Mouse (Mus musculus) adipose tissue, adult 10 weeks (tissue): ENCODE results near the gene Mettl16. TPM values are rescaled to one million over a fixed set of nuclear protein-coding genes. Genes with fewer than 3 reads are reported as not detected.

Experiments used
- polyA plus RNA-seq: library from polyadenylated mRNA; stranded (reverse); fragments of 350-450 nt; fragmentation: Illumina TruSeq; extraction: RNeasy Lipid Tissue Mini Kit (QIAGEN cat#74804); gene quantifications from one replicate; pipeline ENCODE4 v1.2.3, GENCODE M21; 2014; ENCODE audit warnings: low read depth, low replicate concordance

Gene Mettl16
- 15.0 TPM for polyA plus RNA-seq

GRCm38 (mm10) chr11:74770595-74771207, at the start of gene Mettl16:
Gene Mettl16, plus strand, starts transcription at chr11:74770830.

GRCm38 (mm10) chr11:74724235-74724791, 46.3 kb upstream of the Mettl16 start, which contains the start of gene Pafah1b1:
Gene Pafah1b1, minus strand, starts transcription at chr11:74724670.

GRCm38 (mm10) chr11:74830256-74831161, 59.9 kb downstream of the Mettl16 start, which contains the start of gene Mnt:
Gene Mnt, plus strand, starts transcription at chr11:74830920.

Other genes with a start within 250 kb of the Mettl16 start
- 12.1 TPM for gene Rap1gap2, start 159.9 kb upstream of the Mettl16 start, polyA plus RNA-seq
- gene Ccdc92b, start 151.2 kb upstream of the Mettl16 start, polyA plus RNA-seq, result 0.93 TPM
- gene Cluh, start 121.3 kb upstream of the Mettl16 start, polyA plus RNA-seq, result 66.1 TPM
- gene Pafah1b1, start 46.2 kb upstream of the Mettl16 start, polyA plus RNA-seq, result 63.9 TPM
- gene Mnt, start 60.1 kb downstream of the Mettl16 start, polyA plus RNA-seq, result 19.1 TPM
- gene Sgsm2, start 126.2 kb downstream of the Mettl16 start, polyA plus RNA-seq, result 24.0 TPM
- gene Tsr1, start 127.2 kb downstream of the Mettl16 start, polyA plus RNA-seq, result 20.3 TPM
- gene Smg6, start 155.0 kb downstream of the Mettl16 start, polyA plus RNA-seq, result 24.4 TPM
- 35.6 TPM for gene Srr, start 155.1 kb downstream of the Mettl16 start, polyA plus RNA-seq